Mouse (Mus musculus) midbrain, embryonic 16.5 days (tissue): ENCODE data around the gene Mast1. TPM values are rescaled to one million over a fixed set of nuclear protein-coding genes. Genes with fewer than 3 reads are reported as not detected.

Experiments used
- ATAC-seq: fragments of 200-750 bp; cut with Nextera tagmentation; 2 replicates; pipeline ENCODE4 v1.8.0; 2017; ENCODE audit warnings: moderate TSS enrichment
- H3K27ac ChIP-seq: fragments of 300-500 bp; sonication (generic); 2 replicates; pipeline ENCODE4 v1.5.1; 2014; ENCODE audit warnings: mild to moderate bottlenecking, low read length, mixed read lengths
- H3K27me3 ChIP-seq: fragments of 300-500 bp; sonication (generic); 2 replicates; pipeline ENCODE4 v1.6.1; 2014; ENCODE audit warnings: low read depth, low read length, mixed read lengths; ENCODE audit not compliant: control insufficient read depth, insufficient read depth
- H3K36me3 ChIP-seq: fragments of 300-500 bp; sonication (generic); 2 replicates; pipeline ENCODE4 v1.6.1; 2014; ENCODE audit warnings: mild to moderate bottlenecking, low read length, moderate library complexity, mixed read lengths; ENCODE audit not compliant: control insufficient read depth, insufficient read depth
- H3K4me1 ChIP-seq: fragments of 300-500 bp; sonication (generic); 2 replicates; pipeline ENCODE4 v1.6.1; 2014; ENCODE audit warnings: mild to moderate bottlenecking, low read length, mixed read lengths; ENCODE audit not compliant: control insufficient read depth, insufficient read depth
- H3K4me2 ChIP-seq: fragments of 300-500 bp; sonication (generic); 2 replicates; pipeline ENCODE4 v1.6.1; 2014; ENCODE audit warnings: mild to moderate bottlenecking, low read length, mixed read lengths
- H3K4me3 ChIP-seq: fragments of 300-500 bp; sonication (generic); 2 replicates; pipeline ENCODE4 v1.5.1; 2014; ENCODE audit warnings: low read depth, mild to moderate bottlenecking, low read length, moderate library complexity, mixed read lengths
- H3K9ac ChIP-seq: fragments of 300-500 bp; sonication (generic); 2 replicates; pipeline ENCODE4 v1.6.1; 2014; ENCODE audit warnings: low read depth, low read length, mixed read lengths
- H3K9me3 ChIP-seq: fragments of 300-500 bp; sonication (generic); replicated peaks from 2 replicates; pipeline ENCODE4 v1.6.1; 2014; ENCODE audit warnings: mild to moderate bottlenecking, low read length, mixed read lengths; ENCODE audit not compliant: control insufficient read depth, poor library complexity, severe bottlenecking
- WGBS: fragments of 180-500 bp; shearing (Covaris S2); extraction: QIAGEN DNeasy Blood & Tissue Kit; methylation state at CpG from one replicate; pipeline ENCODE4 v1.1.7; 2014; 5-methylcytosine and 5-hydroxymethylcytosine counted together
- polyA plus RNA-seq: library from polyadenylated mRNA; unstranded; fragments of >200 nt; fragmentation: Nextera tagmentation; extraction: Ambion mirVana; gene quantifications from 2 replicates; pipeline ENCODE4 v1.2.1, GENCODE M21; 2015

Mast1 gene
- polyA plus RNA-seq, 1 experiment from 2014 or later = 85.7 TPM

DNA sequence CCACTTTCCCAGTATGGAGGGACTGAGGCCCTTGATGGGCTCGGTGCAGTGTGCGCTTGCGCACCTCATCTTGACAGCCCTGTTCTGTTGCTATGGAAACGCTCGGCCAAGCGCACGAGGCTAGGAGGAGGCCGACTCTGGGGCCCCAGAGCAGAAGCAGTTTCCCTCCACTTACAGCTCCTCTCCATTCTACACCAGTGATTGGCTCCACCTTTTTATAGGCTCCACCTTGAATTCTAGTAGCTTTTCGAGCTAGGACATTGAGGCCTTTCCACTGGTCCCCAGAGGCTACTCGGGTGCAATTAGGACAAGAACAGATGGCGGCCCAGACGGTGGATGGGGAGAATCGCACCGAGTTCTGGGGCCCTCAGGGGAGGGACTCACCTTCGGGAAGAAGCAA is 2.3 kb downstream of the Mast1 start:
- WGBS = under 1% methylated on average over 15 of the region's 15 CpGs
- Histone ChIP-seq H3K36me3 (peaks cover 11% of the 10 kb centered on the region; the same call in 1 of the 2 replicates), H3K4me1 (peaks cover 24% of the 10 kb centered on the region), H3K27ac (peak overlapping the region; percentile 98), H3K9me3 (no peaks in the 10 kb centered on the region), H3K27me3 (no peaks in the 10 kb centered on the region), H3K4me2 (peak overlapping the region; percentile 98), H3K9ac (peak overlapping the region; percentile 100), H3K4me3 (peak overlapping the region; percentile 92)
- ATAC-seq = peak; percentile 76

DNA sequence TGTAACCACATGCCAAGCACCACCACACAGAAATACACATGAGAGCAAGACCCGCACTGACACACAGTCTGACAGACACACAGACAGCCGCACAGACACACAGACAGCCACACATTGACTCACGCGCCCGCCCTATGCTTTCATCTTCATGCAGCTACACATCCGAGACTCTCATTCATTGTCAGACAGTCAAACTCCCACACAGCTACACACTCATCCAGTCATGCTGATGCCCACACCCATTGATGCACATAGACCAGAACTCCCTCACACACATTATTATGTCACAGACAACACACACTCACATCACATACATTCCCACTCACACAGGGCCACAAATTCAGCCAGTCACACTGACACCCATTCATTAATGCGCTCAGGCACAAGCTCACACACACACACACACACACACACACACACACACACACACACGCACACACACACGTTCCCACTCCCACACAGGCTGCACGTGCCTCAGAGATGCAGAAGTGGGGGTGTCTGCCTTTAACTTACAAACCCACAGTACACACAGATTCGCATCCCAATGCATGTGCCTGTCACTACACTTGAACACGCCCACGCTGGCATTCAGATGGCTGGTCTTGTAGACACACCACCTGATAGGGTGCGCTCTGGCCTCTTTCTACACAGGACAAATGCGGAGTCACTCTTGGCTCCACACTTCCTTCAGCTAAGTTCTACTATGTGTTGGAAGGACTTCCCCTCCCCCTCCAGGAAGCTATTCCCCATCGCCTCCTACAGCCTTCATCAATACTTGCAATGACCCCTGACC is 3.2 kb downstream of the Mast1 start:
- H3K4me3 ChIP-seq = peak overlapping the region; percentile 92
- peak overlapping the region; percentile 98 for H3K4me2 ChIP-seq
- H3K36me3 ChIP-seq = peaks cover 11% of the 10 kb centered on the region; the same call in 1 of the 2 replicates
- ATAC-seq = no peak
- H3K4me1 ChIP-seq = peaks cover 26% of the 10 kb centered on the region
- no peak overlapping the region for H3K27ac ChIP-seq
- H3K27me3 ChIP-seq = no peaks in the 10 kb centered on the region
- no peak overlapping the region for H3K9ac ChIP-seq
- H3K9me3 ChIP-seq = no peaks in the 10 kb centered on the region
- 86% methylated on average over 16 of the region's 16 CpGs for WGBS

DNA sequence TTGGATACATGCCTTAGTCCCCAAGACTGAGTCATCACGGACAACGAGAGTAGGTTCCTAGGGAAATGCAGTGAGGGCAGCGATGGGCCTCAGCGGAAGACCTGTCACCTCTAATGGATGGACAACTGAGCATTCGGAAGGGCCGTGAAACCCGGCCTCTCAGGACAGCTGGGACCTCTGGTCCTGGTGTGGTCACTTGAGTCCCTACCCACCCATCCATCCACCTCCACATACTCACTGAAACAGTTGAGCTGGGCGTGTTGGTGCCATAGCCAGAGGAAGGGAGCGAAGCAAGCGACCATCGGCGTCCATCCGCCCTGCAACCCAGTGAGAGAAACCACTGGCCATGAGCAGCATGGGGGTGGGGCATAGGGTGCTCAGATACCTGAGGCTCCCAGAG is 6.6 kb downstream of the Mast1 start:
- ATAC-seq = no peak
- H3K4me2 ChIP-seq = no peak overlapping the region
- no peaks in the 10 kb centered on the region for H3K27me3 ChIP-seq
- 88% methylated on average over 13 of the region's 13 CpGs for WGBS
- H3K36me3 ChIP-seq = peaks cover 21% of the 10 kb centered on the region
- no peak overlapping the region for H3K4me3 ChIP-seq
- H3K4me1 ChIP-seq = peaks cover 23% of the 10 kb centered on the region
- H3K9ac ChIP-seq = no peak overlapping the region
- no peak overlapping the region for H3K27ac ChIP-seq
- H3K9me3 ChIP-seq = no peaks in the 10 kb centered on the region

DNA sequence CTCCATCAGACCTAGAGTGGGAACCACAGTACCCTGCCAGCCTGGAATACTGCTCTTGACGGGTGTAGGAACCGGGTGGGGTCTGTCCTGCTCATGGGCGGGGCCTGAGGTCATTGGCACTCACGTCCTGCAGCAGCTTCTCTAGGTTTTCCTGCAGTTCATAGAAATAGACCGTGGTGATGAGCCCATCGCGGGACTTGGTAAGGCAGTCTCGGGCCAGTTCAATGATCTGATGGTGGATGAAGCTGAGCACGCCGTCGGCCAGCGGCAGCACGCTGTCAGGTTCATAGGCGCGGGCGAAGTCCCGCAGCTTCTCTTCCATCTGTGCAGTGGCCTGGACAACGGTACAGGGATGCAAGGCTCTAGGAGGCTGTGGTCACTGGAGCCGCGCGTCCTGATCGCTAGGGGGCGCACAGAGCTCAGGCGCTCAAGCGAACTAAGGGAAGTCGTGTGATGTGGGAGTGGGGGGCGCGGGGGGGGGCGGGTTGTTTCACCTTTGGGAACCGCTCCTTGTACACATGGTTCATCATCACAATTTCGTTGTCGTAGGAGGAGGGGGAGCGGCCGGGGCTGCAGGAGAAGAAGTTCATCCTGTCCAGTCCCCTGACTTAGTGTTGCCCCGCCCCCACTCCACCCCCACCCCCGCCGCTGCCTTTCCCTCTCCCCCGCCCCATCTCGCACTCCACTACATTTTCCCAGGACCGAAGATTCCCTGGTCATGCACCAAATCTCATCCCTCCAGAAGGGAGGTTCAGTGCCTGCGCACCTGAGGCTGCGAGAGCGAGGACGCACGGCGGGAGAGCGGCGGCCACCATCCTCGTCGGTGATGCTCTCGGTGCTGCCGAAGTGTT is 8.5 kb downstream of the Mast1 start:
- peak; percentile 71 for ATAC-seq
- H3K36me3 ChIP-seq = peaks cover 33% of the 10 kb centered on the region
- no peak overlapping the region for H3K27ac ChIP-seq
- 3% methylated on average over 48 of the region's 52 CpGs for WGBS
- no peaks in the 10 kb centered on the region for H3K27me3 ChIP-seq
- 0 out of 2 replicates have a peak overlapping the region, but pooled peaks have one; percentile 10 for H3K9ac ChIP-seq
- peaks cover 4% of the 10 kb centered on the region for H3K4me1 ChIP-seq
- H3K9me3 ChIP-seq = no peaks in the 10 kb centered on the region
- H3K4me3 ChIP-seq = peak overlapping the region; percentile 21
- peak overlapping the region; percentile 46 for H3K4me2 ChIP-seq

DNA sequence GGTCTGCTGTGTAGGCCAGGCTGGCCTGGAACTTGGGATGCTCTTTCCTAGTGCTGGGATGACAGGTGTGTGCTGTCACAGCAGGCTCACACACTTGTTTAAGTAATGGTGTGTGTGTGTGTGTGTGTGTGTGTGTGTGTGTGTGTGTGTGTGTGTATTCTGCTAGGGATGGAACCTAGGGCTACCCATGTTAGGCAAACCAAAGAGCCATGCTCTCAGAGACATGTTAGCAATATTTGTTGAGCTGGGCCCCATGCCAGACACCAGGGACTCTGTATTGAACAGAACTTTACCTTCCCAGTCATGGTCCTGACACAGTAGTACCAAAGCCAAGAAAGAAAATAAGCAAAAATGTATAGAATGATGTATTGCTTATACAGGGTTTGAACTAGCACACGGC is 9.6 kb downstream of the Mast1 start:
- ATAC-seq = no peak
- Histone ChIP-seq H3K9ac (no peak overlapping the region), H3K27ac (no peak overlapping the region), H3K4me3 (no peak overlapping the region), H3K27me3 (no peaks in the 10 kb centered on the region), H3K36me3 (peaks cover 39% of the 10 kb centered on the region), H3K4me2 (no peak overlapping the region), H3K9me3 (no peaks in the 10 kb centered on the region), H3K4me1 (peaks cover 3% of the 10 kb centered on the region; the same call in 1 of the 2 replicates)
- 95% methylated on average over 1 of the region's 1 CpGs for whole genome bisulfite sequencing

DNA sequence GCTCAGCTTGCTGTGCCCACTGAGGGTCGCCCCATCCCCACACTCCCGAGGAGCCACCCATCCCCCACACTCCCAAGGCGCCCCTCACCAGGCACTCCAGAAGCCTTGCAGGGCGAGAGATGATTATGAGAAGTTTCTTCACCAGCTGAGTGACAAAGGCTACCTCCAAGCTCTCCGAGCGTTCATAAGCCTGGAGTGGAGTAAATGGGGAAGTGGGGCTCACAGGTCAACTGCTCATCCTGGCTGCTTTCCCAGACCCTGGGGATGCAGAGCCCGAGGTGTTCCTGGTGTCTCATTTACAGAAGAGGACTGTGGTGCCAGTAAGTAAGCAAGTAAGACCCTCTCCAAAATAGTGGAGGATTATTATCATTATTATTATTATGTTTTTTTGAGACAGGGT is 11.6 kb downstream of the Mast1 start:
- H3K27me3 ChIP-seq = no peaks in the 10 kb centered on the region
- H3K36me3 ChIP-seq = peaks cover 52% of the 10 kb centered on the region
- no peak overlapping the region for H3K4me3 ChIP-seq
- H3K4me1 ChIP-seq = peaks cover 3% of the 10 kb centered on the region; the same call in 1 of the 2 replicates
- ATAC-seq = no peak
- H3K9ac ChIP-seq = no peak overlapping the region
- H3K4me2 ChIP-seq = no peak overlapping the region
- WGBS = 71% methylated on average over 7 of the region's 7 CpGs
- H3K27ac ChIP-seq = no peak overlapping the region
- no peaks in the 10 kb centered on the region for H3K9me3 ChIP-seq

DNA sequence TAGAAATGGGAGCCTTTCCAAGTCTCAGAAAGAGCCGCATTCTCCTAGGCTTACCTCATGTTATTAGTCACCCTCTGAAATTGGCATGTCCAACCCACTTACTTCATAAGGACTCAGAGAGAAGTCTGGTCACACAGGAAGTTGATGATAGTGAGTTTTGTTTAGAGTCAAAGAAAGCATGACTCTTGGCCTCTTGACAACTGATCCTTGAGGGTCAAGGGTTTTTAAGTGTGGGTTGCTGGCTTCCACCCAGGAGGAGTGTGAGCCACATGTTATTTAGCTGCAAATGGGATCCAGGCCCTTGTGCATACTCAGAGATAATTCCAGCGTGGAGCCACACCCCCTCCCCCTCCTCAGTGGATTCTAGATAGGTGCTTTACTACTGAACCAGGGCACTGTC is 15.6 kb downstream of the Mast1 start:
- WGBS = 85% methylated on average over 2 of the region's 2 CpGs
- no peaks in the 10 kb centered on the region for H3K9me3 ChIP-seq
- no peaks in the 10 kb centered on the region for H3K4me1 ChIP-seq
- no peak overlapping the region for H3K4me2 ChIP-seq
- no peaks in the 10 kb centered on the region for H3K27me3 ChIP-seq
- H3K27ac ChIP-seq = no peak overlapping the region
- peaks cover 69% of the 10 kb centered on the region for H3K36me3 ChIP-seq
- no peak for ATAC-seq
- no peak overlapping the region for H3K4me3 ChIP-seq
- H3K9ac ChIP-seq = no peak overlapping the region

DNA sequence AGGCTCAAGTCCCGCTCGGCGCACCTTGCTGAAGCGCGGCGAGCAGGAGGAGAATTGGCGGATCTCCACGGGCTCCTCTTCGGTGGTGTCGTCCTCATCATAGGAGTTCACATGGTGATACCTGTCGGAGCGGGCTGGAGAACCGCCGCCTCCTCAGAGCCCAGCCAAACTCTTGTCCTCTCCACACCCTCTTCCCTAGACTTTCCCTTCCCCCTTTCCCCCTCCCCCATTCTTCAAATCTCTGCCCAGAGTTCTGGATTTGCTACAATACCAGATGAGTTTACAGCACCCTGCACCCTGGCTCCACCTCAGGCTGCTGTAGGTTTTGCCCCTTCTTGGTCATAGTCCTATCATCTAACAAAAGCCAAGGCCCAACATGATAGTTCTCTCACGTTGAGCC is 18.5 kb downstream of the Mast1 start:
- Histone ChIP-seq H3K9ac (no peak overlapping the region), H3K4me1 (no peaks in the 10 kb centered on the region), H3K4me3 (no peak overlapping the region), H3K27me3 (0 out of 2 replicates have a peak, but pooled peaks cover 2% of the 10 kb centered on the region), H3K27ac (no peak overlapping the region), H3K36me3 (peaks cover 71% of the 10 kb centered on the region), H3K4me2 (no peak overlapping the region), H3K9me3 (no peaks in the 10 kb centered on the region)
- WGBS = 92% methylated on average over 15 of the region's 15 CpGs
- ATAC-seq = no peak

DNA sequence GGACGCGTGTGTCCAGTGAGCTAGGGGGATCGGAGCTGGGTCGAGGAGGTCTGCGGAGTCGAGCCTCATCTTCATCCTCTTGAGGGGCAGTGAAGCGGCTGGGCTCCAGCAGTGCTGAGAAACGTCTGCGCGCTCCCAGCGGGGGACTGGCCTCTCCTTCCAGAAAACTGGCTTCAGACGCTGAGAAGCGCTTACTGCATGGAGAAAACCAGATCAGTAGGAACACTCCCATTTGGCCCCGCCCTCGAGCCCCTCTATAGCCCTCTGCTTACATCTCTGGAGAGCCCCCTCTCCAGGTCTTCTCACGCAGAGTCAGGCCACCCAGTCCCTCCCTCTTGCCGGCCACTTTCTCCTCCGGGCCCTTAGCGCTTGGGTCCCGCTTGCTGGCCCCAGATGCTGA is 19.4 kb downstream of the Mast1 start:
- no peak for ATAC-seq

More for the DNA sequence above, 19.4 kb downstream of the Mast1 start:
- Histone ChIP-seq H3K4me3 (no peak overlapping the region), H3K4me1 (peaks cover 2% of the 10 kb centered on the region; the same call in 1 of the 2 replicates), H3K9me3 (no peaks in the 10 kb centered on the region), H3K4me2 (no peak overlapping the region), H3K27ac (no peak overlapping the region), H3K27me3 (0 out of 2 replicates have a peak, but pooled peaks cover 2% of the 10 kb centered on the region), H3K36me3 (peaks cover 74% of the 10 kb centered on the region), H3K9ac (no peak overlapping the region)
- WGBS = 28% methylated on average over 20 of the region's 20 CpGs
